Mouse (Mus musculus): ENCODE measurements at regions not wholly inside any gene's neighbourhood (a gene's known extent, or its start where the extent isn't known, plus 50 kb on each side); places are given as distances from the start of the nearest gene placed in this dataset.

DNA sequence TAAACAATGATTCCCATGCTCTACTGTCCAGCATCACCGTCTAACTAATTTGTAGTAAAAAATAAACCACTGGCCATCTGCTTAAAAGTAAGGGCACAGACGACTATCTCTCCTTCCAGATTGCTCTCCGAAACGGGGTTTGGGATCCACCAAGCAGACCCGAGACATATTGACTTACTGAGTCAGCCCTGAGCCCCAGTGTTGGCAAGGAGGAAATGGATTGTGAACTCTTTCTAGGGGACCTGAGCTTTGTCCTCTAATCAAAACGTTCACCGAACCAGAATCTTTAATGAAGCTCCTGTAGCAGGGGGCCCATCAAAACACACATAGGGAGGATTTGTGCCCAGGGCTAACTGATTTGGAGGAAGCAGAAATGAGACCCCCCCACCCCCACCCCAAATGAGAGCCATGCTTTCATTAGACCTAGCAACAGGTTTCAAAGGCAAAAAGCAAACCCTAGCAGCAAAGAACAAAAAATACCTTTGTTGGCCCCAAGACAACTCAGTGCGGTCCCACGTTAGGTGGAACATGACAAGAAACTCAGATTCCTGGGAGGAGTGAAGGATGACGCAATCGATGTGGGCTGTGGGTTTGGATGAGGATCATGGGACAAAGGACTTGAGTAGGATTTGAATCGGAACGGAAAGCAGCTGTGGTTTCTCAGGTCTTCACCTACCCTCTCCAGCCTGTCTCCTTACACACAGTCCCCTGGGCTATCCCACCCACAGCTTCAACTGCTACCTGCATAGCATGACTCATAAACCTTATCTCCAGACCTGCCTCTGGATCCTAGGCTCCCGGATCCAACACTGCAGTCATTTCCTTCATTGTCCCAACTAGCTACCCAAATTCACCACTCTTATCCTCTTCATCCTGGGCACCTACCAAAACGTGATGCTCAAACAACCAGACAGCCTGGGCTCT, 62.2 kb upstream of the Rreb1 start:
- WGBS = 82% methylated on average over 15 of the region's 15 CpGs
- Histone ChIP-seq H3K27ac (no peak overlapping the region), H3K4me3 (no peak overlapping the region), H3K27me3 (no peaks in the 10 kb centered on the region), H3K36me3 (no peaks in the 10 kb centered on the region), H3K9me3 (replicated peaks) (no peaks in the 10 kb centered on the region), H3K4me1 (no peaks in the 10 kb centered on the region), H3K4me2 (replicated peaks) (no peak overlapping the region), H3K9ac (no peak overlapping the region)
- ATAC-seq (ENCODE audit: low FRiP score) = no peak

DNA sequence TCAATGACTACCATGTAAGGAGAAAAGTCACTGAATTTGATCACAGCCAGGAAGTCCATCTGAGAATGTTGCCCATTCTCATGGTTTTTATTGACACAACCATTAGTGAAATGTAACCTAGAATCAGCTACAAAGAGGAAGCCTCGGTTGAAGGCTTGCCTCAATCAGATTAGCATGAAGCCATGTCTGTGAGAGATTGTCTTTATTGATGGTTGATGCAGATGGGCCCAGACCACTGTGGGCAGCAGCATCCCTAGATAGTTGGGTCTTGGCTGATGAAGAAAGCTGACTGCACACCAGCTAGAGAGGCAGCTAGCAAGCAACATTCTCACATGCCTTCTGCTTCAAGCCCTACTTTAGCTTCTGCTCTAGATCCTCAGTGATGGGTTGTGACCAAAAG, 60.4 kb upstream of the Rreb1 start:
- no peak overlapping the region for H3K4me2 ChIP-seq (replicated peaks)
- no peak overlapping the region for H3K9ac ChIP-seq
- H3K4me3 ChIP-seq = no peak overlapping the region
- 89% methylated on average over 1 of the region's 1 CpGs for WGBS
- H3K4me1 ChIP-seq = no peaks in the 10 kb centered on the region
- no peaks in the 10 kb centered on the region for H3K27me3 ChIP-seq
- no peaks in the 10 kb centered on the region for H3K36me3 ChIP-seq
- H3K9me3 ChIP-seq (replicated peaks) = no peaks in the 10 kb centered on the region
- no peak overlapping the region for H3K27ac ChIP-seq
- no peak for ATAC-seq (ENCODE audit: low FRiP score)

GRCm38 (mm10) chr13:37718364-37718763, 59.8 kb upstream of the Rreb1 start:
- no peaks in the 10 kb centered on the region for H3K36me3 ChIP-seq
- WGBS = 79% methylated on average over 4 of the region's 4 CpGs

More at GRCm38 (mm10) chr13:37718364-37718763, 59.8 kb upstream of the Rreb1 start:
- Histone ChIP-seq H3K4me1 (no peaks in the 10 kb centered on the region), H3K9me3 (replicated peaks) (no peaks in the 10 kb centered on the region), H3K4me3 (no peak overlapping the region), H3K27me3 (no peaks in the 10 kb centered on the region), H3K4me2 (replicated peaks) (no peak overlapping the region), H3K9ac (no peak overlapping the region), H3K27ac (no peak overlapping the region)
- ATAC-seq (ENCODE audit: low FRiP score) = no peak
